Comparison of ENCODE assay signal across 9 mouse cellular contexts in the genomic region with DNA sequence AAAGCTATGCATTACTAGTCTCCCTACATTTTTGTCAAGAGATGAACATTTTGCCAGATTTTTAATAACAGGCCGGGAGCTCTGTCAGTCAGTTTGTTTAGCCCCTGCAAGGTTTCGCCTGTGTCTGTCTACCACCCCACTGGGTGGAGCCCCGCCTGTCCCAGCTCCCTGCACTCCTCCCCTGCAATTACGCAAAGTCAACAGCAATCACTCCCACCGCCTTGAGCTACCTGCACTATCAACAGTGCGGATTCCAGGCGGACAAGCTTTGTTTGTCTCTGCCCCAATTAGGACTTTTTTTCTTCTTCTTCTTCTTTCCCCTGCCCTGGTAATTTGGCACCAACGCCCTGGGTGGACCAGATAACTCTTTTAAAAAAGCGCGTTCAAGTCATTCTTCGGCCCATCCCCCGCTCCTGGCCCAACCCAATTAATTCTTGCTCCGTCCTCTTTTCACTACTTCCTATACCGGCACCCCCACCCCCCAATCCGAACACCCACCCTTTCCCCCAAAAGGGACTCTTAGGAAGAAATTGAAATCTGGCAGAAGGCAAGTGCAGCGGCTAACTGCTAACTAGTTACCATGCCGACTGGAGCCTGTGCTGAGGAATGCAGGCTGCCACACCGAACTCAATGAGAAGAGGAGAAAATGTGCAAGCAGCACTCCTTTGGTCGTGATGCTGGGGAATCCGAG. TPM values are rescaled to one million over a fixed set of nuclear protein-coding genes. Genes with fewer than 3 reads are reported as not detected.
A peak's percentile ranks its signal among the peaks of the same experiment; 100 is the strongest.
DNase-seq lines count a peak whose midpoint lies in the region; ATAC-seq lines count a peak whose summit lies in the region.
"Had no signal": no experiment of that assay in that cellular context is flagged by ENCODE, and none has a peak within 500 bp of the region (broad histone marks: within the 10 kb centered on the region; RNA-seq: fewer than 3 reads in every experiment).

No protein-coding gene starts in this region.

- no peaks in the 10 kb centered on the region for H3K9me3 ChIP-seq in heart, embryonic 16.5 days (replicated peaks; ENCODE audit: control insufficient read depth, low read length)
- H3K9me3 ChIP-seq in midbrain, embryonic 11.5 days (ENCODE audit: control insufficient read depth, low read length): no peaks in the 10 kb centered on the region

- H3K4me2 ChIP-seq in heart, embryonic 16.5 days (ENCODE audit: low read depth, low read length): peak overlapping the region; percentile 74
- peak overlapping the region; percentile 56 for H3K4me2 ChIP-seq in midbrain, embryonic 11.5 days

- peak overlapping the region; percentile 53 for H3K4me3 ChIP-seq in heart, embryonic 16.5 days (ENCODE audit: low read length)
- H3K4me3 ChIP-seq in midbrain, embryonic 11.5 days (ENCODE audit: low read depth, low read length): peak overlapping the region; percentile 33

- DNase-seq in kidney, adult 9 months: peak; percentile 5
- no peak for DNase-seq in kidney, adult 11 months
- DNase-seq in cerebellum, postnatal 25 days: peak; percentile 52 to 57
- DNase-seq in layer of hippocampus, postnatal 10 days (ENCODE audit: low spot score in 2 of 2): peak; percentile 37 to 40
- DNase-seq in midbrain, embryonic 11.5 days (ENCODE audit: low spot score, missing footprints): peak; percentile 97
- DNase-seq in urinary bladder, postnatal 36 days (ENCODE audit: low spot score in 2 of 2): no peak

- H3K27ac ChIP-seq in heart, embryonic 16.5 days (ENCODE audit: low read length): no peak overlapping the region
- H3K27ac ChIP-seq in midbrain, embryonic 11.5 days (ENCODE audit: low read depth, low read length): peak overlapping the region; percentile 88

- no peaks in the 10 kb centered on the region for H3K4me1 ChIP-seq in heart, embryonic 16.5 days (ENCODE audit: control insufficient read depth, insufficient read depth, low read length)
- peaks cover 26% of the 10 kb centered on the region for H3K4me1 ChIP-seq in midbrain, embryonic 11.5 days (ENCODE audit: control insufficient read depth, insufficient read depth, low read length)

- ATAC-seq in heart, embryonic 16.5 days (replicated peaks; ENCODE audit: extremely low read depth, insufficient read depth, low FRiP score): no peak
- ATAC-seq in midbrain, embryonic 11.5 days (ENCODE audit: low FRiP score): peak; percentile 91
- no peak for ATAC-seq in monocyte, adult 5-6 weeks (replicated peaks; ENCODE audit: insufficient number of reproducible peaks, low FRiP score, low TSS enrichment, poor library complexity, severe bottlenecking)
- ATAC-seq: Patski had no signal

- H3K27me3 ChIP-seq in heart, embryonic 16.5 days (ENCODE audit: control insufficient read depth, insufficient read depth, low read length): peaks cover 13% of the 10 kb centered on the region
- H3K27me3 ChIP-seq in midbrain, embryonic 11.5 days (ENCODE audit: control insufficient read depth, insufficient read depth, low read length): no peaks in the 10 kb centered on the region

- H3K36me3 ChIP-seq in heart, embryonic 16.5 days (ENCODE audit: control insufficient read depth, insufficient read depth): no peaks in the 10 kb centered on the region
- no peaks in the 10 kb centered on the region for H3K36me3 ChIP-seq in midbrain, embryonic 11.5 days (ENCODE audit: control insufficient read depth, insufficient read depth, low read length)

- 0 out of 2 replicates have a peak overlapping the region, but pooled peaks have one; percentile 29 for H3K9ac ChIP-seq in heart, embryonic 16.5 days (ENCODE audit: low read length)
- peak overlapping the region; percentile 50; the same call in 1 of the 2 replicates for H3K9ac ChIP-seq in midbrain, embryonic 11.5 days (ENCODE audit: low read length)

- 2% methylated on average over 20 of the region's 20 CpGs for WGBS in heart, embryonic 16.5 days
- WGBS in midbrain, embryonic 11.5 days: under 1% methylated on average over 20 of the region's 20 CpGs

RNA-seq across cellular contexts. Expression of gene Otx2, which starts 35.9 kb away (rescaled TPM):
- polyA plus RNA-seq in heart, embryonic 16.5 days (2015; fragmentation: Nextera tagmentation; extraction: Ambion mirVana): not detected in 2 replicates
- 1 to 10 TPM in 1 of 2 experiments, under 1 TPM in 1; 0.74 to 3.1 TPM for total RNA-seq in layer of hippocampus, postnatal 10 days (2021)
- polyA plus RNA-seq in midbrain, embryonic 11.5 days (2014; fragmentation: Nextera tagmentation; extraction: Ambion mirVana): 229 and 230 TPM in 2 replicates
- not detected in 3 replicates for total RNA-seq in monocyte, adult 5-6 weeks (2017)
- polyA plus RNA-seq: Patski had no signal

Comparison
In these comparisons a context has a peak if more than half of its experiments do, and no peak if none do; other contexts are left out.
1. DNase-seq: peak in kidney, adult 9 months (single experiment), cerebellum, postnatal 25 days (2 of 2), layer of hippocampus, postnatal 10 days (2 of 2) and midbrain, embryonic 11.5 days (single experiment); none in kidney, adult 11 months (single experiment) and urinary bladder, postnatal 36 days (0 of 2).